Mouse (Mus musculus): ENCODE results near the gene Asic3.

- TF ChIP-seq GATA1 (IDR thresholded peaks at IDR 0.05; ENCODE audit: low read length) (no peak), TAL1 (IDR thresholded peaks at IDR 0.05; ENCODE audit: low read length) (no peak)
Measured at GRCm38 (mm10) chr5:24399686-24400085, 13.5 kb upstream of the Asic3 start.

All from erythroblast, embryonic 14.5 days (primary cell).